Mouse (Mus musculus): Measurements from ENCODE around the gene Ypel4.
A peak's percentile ranks its signal among the peaks of the same experiment; 100 is the strongest.
"Not testable (repeated sequence)": the region's sequence is repeated elsewhere in the genome, so short reads cannot be mapped to it uniquely, and the experiment has no call there.

The Ypel4 gene

DNA sequence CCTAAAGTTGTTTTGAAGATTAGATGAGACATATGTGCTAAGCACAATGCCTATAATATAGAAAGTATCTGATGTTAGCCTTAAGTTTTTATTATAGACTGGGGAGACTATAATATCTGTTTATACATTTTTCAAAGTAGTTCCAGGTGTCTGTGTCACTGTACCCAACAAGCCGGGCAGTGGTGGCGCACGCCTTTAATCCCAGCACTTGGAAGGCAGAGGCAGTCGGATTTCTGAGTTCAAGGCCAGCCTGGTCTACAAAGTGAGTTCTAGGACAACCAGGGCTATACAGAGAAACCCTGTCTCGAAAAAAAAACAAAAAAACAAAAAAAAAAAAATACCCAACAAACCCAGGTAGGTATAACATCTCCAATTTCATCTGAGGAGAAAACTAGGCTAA, 5.7 kb upstream of the Ypel4 start:
- DNase-seq (ENCODE audit: low spot score): not testable (repeated sequence)

DNA sequence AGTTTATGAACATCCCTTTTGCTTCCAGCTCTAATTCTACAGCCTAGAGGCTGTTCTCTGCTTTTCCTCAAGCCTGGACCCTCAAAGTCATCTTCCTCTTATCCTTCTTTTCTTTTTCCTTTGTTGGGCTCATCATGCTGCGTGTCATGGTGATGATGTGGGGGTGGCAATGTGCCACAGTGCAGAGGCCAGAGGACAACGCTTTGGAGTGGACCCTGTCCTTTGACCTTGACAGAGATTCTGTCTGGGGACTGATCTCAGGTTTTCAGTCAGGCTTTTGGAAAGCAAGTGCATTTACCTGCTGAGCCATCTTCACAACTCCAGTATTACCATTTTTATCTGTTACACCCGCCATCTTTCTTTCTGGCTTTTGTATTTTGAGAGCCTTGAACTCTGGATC, 2.7 kb upstream of the Ypel4 start:
- no peak for DNase-seq (ENCODE audit: low spot score)

DNA sequence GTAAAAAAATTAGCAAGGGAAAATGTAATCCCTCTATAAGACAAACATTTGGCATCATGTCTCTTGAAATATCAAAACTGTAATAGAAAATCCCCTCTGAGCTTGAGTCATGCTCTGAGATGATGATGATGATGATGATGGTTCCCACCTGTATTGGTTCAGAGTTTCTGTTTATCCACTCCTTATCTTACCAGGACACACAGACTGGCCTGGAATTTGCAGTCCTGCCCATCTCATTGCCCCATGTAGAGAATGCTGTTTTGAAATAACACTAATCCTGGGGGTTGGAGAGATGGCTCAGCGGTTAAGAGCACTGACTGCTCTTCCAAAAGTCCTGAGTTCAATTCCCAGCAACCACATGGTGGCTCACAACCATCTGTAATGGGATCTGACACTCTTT, 1.5 kb upstream of the Ypel4 start:
- DNase-seq (ENCODE audit: low spot score): no peak

DNA sequence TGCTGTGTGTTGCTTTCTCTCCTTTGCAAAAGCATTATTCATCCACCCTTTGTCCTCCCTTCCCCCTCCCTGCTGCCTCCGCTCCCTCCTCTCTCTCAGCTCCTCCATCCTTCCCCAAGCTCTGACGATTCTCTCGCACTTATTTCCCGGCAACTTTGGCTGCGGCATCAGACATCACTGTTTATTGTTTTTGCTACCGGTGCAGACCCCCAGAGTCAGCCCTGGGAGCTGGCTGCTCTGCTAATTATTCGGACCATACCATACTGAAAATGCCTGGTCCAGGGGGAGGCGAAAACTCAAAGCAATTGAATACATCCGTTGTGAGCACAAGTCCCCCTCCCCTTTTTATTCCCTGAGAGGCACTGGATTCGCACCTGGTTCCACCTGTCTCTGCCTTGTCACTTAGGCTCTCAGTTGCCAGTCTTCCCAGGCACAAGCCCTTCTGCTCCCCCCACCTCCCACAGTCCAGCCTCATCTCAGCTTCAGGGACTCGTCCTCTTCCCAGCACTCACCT, 550 bp downstream of the Ypel4 start:
- DNase-seq (ENCODE audit: low spot score): no peak

DNA sequence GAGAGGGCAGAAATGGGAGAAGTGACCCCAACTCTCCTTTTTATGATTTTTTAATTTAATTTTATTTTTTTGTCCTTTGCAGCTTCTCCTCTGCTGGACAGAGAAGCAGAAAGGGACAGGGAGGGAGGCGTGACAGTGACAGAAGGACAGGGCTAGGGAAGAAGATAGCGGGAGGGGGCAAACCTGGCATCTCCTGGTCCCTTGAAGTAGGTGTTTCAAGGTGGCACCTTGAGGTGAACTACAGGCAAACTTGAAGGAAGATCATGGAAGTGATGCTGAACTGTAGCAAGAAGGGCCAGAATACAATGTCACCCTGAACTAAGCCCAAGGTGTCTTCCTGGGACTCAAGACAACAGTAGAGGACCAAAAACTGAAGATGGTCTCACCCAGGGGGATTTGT, 1.1 kb downstream of the Ypel4 start:
- DNase-seq (ENCODE audit: low spot score): no peak

DNA sequence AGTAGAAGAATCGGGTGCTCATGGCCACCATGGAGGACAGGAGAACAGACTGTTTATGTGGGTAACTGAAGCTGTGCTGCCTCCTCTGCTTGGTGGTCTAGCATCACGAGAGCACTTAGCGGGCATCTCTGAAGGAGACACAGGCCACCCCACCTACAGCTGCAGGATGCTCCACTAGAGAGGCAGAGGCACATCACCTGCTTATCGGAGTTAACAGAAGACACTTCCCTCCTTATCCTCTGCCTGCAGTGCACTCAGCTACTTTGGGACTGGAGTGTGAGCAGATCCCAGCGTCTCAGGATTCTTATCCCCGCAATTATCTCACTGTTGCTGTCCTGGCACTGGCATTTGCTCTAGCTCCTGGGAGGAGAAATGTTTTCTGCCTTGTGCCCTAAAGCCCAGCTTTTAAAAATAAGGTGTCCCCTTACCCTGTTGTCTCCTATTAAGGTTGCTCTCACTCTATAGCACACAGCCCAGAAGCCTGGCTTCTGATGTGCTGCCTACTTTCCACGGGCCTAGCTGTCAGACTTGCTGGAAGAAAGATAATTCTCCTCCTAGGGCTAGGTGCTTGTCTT, 1.6 kb downstream of the Ypel4 start:
- no peak for DNase-seq (ENCODE audit: low spot score)

DNA sequence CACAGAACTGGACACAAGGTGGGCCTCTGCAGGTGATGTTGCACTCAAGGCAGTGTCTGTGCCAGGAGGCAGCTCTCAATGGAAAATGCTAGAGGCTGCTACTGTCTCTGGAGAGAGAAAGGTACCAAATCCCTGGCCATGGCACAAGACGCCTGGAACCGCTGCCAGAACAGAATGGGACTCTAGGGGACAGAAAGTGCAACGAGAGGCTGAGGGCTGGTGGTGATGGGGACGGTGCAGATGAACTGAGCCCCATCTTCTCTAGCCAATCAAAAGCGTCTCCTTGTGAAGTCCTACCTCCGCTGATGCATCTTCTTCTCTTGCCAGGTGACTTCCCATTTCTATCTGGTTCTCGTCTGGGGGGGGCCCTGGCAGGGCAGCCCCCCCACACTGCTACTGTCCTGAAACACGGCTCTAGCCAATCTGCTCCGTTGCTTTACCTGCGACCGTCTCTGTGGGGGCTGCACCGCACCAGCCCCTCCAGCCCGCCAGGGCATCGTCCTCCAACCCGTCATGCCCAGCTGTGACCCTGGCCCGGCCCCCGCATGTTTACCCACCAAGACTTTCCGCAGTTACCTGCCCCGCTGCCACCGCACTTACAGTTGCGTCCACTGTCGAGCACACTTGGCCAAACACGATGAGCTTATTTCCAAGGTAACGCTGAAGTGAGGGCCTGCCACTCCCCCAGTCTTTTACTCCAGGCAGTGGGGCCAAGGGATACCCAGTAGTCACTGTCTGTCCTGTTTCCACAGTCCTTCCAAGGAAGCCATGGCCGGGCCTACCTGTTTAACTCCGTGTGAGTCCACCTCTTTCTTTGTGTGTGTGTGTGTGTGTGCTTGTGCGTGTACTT, 2.7 kb downstream of the Ypel4 start:
- DNase-seq (ENCODE audit: low spot score): no peak

DNA sequence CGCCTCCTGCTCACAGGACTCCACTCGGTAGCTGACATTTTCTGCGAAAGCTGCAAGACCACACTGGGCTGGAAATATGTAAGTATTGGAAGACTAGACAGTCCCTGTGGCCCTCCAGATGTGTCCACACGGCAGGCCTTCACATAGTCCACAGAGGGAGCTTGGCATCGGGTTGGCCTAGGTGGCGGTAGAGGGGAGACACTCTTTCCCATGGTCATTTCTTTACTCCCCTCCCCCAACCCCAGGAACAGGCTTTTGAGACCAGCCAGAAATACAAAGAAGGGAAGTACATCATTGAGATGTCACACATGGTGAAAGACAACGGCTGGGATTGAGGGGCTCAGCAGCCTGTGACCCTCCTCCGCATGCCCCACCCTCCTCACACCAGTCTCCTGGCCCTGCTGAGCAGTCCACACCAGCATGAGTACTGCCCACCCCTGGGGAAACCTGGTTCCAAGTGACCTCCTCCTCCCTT, 3.6 kb downstream of the Ypel4 start:
- DNase-seq (ENCODE audit: low spot score): no peak

DNA sequence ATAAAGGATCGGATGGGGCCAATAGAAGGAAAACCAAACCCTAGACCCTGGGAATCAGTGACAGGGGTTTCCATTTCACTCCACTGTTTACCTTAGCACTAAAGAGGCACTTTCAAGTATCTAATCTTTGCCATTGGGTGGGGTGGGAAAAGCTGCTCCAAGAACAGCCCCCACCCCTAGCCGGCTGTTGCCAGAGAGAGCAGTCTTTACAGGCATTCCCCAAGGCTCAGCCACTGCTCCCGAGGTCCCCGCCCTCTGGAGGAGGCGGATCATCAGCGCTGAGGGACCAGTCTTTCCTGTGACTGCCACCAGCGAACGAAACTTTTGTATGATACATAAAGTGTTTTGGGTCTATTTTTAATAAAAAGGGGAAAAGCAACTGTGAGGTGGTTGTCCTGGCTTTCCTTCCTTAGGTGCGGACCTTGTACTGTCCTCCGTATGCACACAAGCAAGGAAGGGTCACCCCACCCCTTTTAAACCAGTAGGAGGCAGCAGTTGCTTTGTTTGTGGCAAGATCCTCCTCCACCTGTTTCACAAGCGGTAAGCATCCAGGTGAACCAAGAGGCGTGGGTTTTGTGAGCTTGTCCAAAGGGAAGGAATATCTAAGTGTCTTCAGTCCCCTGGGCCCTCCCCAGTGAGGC, 4.5 kb downstream of the Ypel4 start:
- DNase-seq (ENCODE audit: low spot score): no peak

DNA sequence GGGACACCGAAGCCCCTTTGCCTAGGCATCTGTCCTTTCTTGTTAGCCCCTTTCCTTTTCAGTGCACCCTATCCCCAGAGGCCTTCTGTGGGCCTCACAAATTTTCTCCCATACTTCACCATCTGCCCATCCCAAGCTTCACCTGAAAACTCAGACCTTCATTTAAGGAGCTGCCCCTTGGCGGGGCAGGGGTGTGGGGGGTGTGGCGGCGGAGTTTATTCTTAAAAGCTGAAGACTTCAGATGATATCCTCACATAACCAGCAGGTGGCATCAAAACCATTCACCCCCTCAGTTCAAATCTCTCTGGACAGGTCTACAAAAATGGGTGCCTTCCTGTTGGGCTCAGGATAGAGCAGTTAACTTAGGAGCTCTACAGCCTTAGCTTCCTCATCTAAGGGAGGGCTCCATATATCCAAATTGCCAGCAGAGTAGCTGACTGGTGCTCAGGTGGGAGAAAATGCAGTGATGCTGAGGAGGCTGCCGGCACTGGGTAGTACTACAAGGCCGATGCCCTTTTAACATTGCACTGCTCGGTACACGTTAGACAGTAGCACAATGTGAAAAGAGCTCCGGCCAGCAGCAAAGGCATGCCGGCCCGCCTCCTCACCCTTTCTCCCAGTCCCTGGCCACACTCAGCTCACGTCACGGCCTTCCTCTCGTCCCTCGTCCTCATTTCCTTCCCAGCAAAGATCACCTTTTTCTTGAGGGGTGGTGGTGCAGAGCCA, 6.9 kb downstream of the Ypel4 start:
- no peak for DNase-seq (ENCODE audit: low spot score)

DNA sequence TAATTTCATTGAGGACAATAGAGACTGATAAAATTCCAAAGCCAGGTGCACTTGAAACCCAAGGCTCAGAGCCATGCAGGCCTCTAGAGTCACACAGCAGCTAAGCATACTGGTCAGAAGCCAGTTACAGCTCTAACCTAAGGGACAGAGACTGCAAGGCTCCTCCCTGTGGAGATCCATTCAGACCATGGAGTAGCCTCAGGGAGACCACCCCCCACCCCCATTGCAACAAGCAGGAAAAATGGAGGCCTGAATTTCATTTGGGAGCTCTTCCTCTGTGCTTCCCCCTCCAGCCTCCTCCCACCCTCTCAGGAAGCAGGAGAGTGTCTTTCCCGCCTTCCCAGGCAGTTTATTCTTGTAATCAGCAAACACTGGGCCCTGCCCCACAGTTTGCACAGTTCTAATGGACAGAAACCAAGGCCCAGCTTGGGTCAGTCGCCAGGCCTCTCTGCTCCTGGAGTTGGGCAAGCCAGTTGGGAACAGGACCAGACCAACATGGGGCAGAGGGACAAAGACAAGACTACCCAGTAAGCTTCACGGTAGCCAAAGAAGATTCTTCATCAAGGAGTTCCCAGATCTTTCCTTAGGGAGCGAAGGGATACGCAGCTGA, 8.1 kb downstream of the Ypel4 start:
- DNase-seq (ENCODE audit: low spot score): no peak

DNA sequence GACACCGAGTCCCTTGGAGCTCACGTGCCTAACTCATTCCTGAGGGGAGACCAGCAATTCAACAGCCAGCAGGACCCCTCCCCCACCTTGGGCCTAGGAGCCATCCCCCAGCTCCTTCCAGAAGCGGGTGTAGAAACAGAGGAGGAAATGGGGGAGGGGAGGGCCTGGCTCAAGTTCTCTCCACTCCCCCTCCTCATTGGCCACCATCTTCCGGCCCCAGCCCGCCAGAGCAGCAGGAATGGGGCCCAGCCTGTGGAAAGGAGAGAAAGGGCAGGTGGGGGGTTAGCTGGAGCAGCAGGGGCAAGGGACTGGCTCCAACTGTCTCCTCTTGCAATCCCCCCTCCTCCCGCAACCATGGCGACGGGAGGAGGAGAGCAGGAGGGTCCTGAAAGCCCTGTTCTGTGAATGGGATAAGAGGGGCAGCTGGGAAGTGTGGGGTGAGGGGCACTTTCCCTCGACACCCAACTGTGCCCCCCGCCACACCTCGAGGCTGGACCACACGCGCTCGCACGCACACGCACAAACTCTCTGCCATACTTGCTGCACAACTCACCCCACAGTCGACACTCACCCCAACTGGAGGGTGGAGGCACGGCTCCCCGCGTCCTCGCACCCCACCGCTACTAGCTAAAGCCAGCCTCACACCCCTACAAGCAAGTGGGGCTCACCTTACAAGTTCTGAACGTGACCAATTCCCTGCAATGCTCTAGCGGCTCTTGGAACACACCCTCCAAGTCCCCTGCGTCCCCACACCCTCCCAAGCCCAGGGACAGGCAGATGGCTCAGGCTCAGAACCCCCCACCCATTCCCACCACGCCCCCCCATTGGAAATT, 8.8 kb downstream of the Ypel4 start:
- no peak for DNase-seq (ENCODE audit: low spot score)

DNA sequence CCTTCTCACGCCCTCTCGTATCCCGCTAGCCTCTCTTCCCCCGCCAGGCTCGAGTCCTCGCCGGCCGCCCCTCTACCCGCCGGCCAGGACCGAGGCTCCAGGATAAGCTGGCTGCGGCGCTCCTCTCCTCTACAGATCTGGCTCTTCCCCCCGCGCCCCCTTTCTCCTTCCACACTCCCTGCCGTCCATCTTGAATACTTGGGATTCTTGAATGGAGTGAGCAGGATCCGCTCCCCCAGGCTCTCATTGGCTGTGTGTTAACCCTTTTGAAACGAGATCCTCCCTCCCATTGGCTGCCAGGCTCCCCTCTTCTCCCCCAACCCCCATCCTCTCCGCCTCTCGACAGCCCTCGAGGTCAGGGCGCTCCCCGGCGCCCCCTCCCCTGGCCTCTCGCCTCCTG, 9.7 kb downstream of the Ypel4 start, which contains the start of gene Gm19426:
Gm19426 (minus strand) TSS at position 95 of the 400 bp plus-strand sequence.
- peak; percentile 73 for DNase-seq (ENCODE audit: low spot score)

DNA sequence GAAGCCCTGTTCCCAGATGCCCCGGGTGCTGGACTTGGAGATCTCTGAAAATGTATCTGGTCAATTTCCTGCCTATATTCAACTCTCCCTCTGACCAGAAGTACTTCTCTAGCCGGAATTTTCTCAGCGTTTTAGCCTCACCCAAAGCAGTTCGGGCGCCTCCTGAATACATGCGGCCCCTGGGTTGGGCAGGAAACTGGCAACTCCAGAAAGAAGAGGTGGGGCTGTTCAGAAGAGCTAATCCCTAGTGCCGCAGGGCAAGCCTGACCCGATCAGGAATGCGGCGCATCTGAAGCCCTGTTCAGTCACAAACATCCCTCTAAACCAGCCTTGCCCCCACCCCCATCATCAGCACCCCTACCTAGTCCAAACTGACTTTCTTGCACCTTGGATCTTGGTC, 10.3 kb downstream of the Ypel4 start:
- DNase-seq (ENCODE audit: low spot score): no peak

DNA sequence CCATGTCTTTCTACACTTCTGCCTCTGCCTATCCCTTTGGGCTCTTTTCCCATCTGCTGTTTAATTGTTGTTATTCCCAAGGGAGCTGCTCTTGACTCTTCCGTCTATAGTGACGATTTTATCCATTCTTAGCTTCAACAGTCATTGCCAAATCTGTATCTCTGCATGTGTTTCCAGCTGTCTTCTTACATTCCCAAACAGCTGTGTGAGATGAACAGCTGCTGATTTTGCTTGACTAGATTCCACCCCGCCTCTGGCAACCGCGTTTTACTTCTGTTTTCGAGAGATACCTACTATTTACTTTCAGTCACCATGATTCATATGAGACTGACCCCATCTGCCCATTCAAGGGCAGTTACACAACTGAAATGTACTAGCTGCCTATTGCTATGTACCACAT, 16.3 kb downstream of the Ypel4 start:
- DNase-seq (ENCODE audit: low spot score): no peak

DNA sequence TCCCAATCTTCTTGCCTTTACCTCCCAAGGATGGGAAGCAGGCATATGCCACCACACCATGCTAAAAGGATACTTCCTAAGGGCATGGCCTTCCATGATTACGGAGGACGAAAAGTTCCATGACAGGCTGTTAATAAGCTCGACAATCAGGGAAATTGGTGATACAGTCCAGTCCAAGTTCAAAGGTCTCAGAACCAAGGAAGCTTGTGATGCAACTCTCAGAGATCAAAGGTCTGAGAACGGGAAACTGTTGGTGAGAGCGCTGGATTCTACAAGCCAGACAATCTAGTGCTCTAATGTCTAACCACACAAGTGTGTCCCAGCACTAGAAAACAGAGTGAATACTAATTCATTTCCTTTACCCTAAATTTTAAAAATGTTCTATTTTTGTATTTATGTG, 22.4 kb downstream of the Ypel4 start:
- no peak for DNase-seq (ENCODE audit: low spot score)

DNA sequence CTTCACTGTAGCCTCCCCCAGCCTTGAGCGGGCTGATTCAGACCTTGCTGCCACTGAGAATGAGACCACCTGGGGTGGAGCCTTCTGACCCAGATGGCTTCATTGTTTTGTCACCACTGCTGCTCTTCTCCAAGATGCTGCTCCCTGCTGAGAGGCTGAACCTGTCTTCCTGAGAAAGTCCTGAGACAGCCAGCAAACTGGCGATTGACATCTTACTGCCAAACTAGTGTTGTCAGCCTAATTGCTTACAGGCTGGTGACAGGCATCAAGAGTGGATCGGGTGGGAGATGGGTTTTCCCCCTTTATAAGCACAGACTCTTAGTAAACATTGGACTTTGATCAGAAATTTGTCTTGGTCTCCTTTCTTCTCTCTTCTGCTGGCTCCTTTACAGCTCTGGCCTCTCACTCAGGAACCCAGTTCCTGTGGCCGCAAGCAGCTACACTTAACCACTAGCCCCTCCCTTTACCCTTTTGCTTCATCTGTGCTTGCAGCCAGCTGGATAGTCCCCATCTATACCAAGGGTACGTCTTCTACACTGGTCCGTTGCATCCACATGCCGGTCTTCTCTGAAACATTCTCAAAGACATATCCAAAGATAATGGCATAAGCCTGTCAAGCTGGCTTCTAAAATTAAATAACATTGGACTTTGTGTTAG, 23.3 kb downstream of the Ypel4 start:
- no peak for DNase-seq (ENCODE audit: low spot score)

DNA sequence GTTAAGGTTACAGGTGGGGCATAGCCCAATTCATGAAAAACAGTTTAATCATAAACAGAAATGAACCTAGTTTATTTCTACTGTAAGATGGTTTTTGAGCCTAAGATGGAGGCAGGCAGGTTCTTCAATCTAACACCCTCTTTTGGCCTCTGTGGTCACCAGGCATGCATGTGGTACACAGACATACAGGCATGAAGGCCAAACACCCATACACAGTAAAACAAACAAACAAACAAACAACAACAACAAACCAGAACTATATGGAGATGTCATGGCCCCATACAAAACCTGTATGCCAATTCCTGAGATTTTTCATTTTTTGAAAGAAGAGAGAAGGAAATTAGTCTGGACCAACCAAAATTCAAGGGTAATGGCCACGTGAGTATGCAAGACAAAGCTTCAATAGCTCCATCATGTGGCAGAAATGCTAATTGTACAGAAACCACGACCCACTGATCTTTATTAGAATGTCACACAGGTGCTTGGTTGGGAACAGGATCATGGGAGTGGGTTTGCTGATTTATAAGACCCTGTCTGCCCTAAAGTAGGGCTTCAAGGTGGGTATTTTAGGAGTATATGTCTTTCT, 24.8 kb downstream of the Ypel4 start:
- DNase-seq (ENCODE audit: low spot score): peak; percentile 42

DNA sequence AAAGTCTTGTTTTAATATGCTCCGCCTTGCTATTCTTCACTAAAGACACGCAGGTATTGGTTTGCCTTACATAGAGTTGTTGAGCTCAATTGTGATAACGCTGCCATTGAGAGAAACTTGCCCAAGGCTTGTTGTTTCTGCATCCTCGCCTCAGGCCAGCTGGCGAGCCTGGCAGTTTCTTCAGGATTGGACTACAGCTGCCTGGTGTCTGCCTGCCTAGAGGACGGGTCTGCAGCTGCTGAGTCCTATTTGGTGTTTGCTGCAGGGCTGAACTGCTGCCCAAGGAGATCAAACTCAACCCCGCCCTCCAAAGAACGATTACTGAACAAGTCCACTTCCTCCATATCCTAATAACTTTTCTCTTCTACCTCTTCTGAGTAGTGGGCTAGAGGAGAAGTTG, 26.9 kb downstream of the Ypel4 start:
- no peak for DNase-seq (ENCODE audit: low spot score)

DNA sequence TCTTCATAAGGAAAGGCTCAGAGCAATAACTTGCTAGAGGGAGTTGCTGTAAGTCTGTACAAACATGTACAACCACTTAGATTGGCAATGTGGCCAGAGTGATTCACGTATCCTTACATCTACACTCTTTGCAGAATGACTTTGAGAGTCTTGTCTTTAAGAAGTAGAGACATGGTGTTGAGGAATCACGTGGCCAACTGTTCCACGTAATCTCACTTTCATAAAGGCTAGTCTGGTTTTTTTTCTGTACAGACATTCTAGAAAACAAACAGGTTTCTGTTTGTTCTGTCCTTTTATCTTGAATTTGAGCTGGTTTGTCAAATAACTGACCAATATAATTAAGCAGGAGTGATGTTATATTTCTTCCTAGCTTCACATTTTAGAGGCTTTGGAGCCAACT, 27.5 kb downstream of the Ypel4 start:
- DNase-seq (ENCODE audit: low spot score): no peak
